Mouse (Mus musculus): Measurements from ENCODE around the gene Lipa. TPM values are rescaled to one million over a fixed set of nuclear protein-coding genes. Genes with fewer than 3 reads are reported as not detected.

The Lipa gene
- polyA plus RNA-seq, 1 experiment: 240 TPM

- Histone ChIP-seq H3K36me3 (ENCODE audit: control insufficient read depth, insufficient read depth, low read length) (peaks cover 6% of the 10 kb centered on the region), H3K27ac (ENCODE audit: insufficient read depth, low read depth, low read length) (no peak overlapping the region; the same call in 1 of the 2 replicates), H3K4me1 (ENCODE audit: control insufficient read depth, insufficient read depth, low read length) (peaks cover 4% of the 10 kb centered on the region; the same call in 1 of the 2 replicates), H3K27me3 (replicated peaks; ENCODE audit: control insufficient read depth, insufficient read depth, low read length) (no peaks in the 10 kb centered on the region), H3K4me3 (ENCODE audit: insufficient read depth, low read depth, low read length) (no peak overlapping the region)
- WGBS: 53% methylated on average over 1 of the region's 1 CpGs
- DNase-seq: peak; percentile 90
- TF ChIP-seq CTCF (conservative IDR thresholded peaks at IDR 0.05; ENCODE audit: insufficient read depth, insufficient read length, low read depth, low read length) (no peak), POLR2A (IDR thresholded peaks at IDR 0.05; ENCODE audit: low read depth, low read length) (no peak)
Measured at GRCm38 (mm10) chr19:34496353-34496752, 30.9 kb downstream of the Lipa start.

DNA sequence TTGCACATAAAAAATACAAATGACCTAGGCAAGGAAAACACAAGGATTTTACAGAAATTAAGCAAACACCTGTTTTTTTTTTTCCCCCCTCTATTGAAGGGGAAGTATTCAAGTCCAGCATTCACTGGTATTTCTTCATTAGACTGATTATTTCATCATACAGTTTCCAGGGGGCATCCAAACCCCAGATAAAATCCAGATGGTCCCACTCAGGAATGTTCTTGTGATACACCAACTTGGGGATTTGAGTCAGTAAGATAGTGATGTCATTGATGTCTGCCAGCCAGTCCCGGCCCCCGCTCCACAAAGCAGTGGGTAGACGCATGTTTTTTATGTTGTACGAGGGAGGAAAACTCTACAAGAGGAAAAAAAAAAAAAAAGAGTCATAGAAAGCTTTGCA lies 33.4 kb downstream of the Lipa start:
- H3K4me1 ChIP-seq (ENCODE audit: control insufficient read depth, insufficient read depth, low read length): peaks cover 4% of the 10 kb centered on the region; the same call in 1 of the 2 replicates
- H3K36me3 ChIP-seq (ENCODE audit: control insufficient read depth, insufficient read depth, low read length): peaks cover 5% of the 10 kb centered on the region
- TF ChIP-seq CTCF (conservative IDR thresholded peaks at IDR 0.05; ENCODE audit: insufficient read depth, insufficient read length, low read depth, low read length): no peak
- no peak for TF ChIP-seq POLR2A (IDR thresholded peaks at IDR 0.05; ENCODE audit: low read depth, low read length)
- WGBS: 95% methylated on average over 4 of the region's 4 CpGs
- no peak overlapping the region for H3K27ac ChIP-seq (ENCODE audit: insufficient read depth, low read depth, low read length)
- H3K27me3 ChIP-seq (replicated peaks; ENCODE audit: control insufficient read depth, insufficient read depth, low read length): no peaks in the 10 kb centered on the region
- DNase-seq: no peak
- H3K4me3 ChIP-seq (ENCODE audit: insufficient read depth, low read depth, low read length): no peak overlapping the region

DNA sequence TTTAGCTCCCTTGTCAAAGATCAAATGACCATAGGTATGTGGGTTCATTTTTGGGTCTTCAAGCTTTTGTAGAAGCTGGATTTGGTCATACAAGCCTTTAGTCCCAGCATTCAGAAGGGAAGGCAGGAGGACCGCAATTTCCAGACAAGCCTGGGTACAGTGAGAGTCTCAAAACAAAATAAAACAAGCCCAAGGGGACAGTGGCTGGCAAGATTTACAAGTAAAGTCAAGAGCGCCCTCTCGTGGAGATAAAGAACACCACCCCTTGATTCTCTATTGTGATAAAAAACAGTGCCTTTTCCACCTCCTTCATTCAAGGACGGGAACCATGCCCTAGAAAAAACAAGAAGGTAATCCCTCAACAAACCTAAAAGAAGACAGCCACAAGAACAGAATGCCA lies 43.7 kb downstream of the Lipa start:
- no peaks in the 10 kb centered on the region for H3K27me3 ChIP-seq (replicated peaks; ENCODE audit: control insufficient read depth, insufficient read depth, low read length)
- 6% methylated on average over 4 of the region's 4 CpGs for WGBS
- H3K4me1 ChIP-seq (ENCODE audit: control insufficient read depth, insufficient read depth, low read length): no peaks in the 10 kb centered on the region
- H3K27ac ChIP-seq (ENCODE audit: insufficient read depth, low read depth, low read length): no peak overlapping the region
- TF ChIP-seq POLR2A (IDR thresholded peaks at IDR 0.05; ENCODE audit: low read depth, low read length) (no peak), CTCF (conservative IDR thresholded peaks at IDR 0.05; ENCODE audit: insufficient read depth, insufficient read length, low read depth, low read length) (peak; percentile 38; the same call in 1 of the 2 replicates)
- peak; percentile 67 for DNase-seq
- no peak overlapping the region for H3K4me3 ChIP-seq (ENCODE audit: insufficient read depth, low read depth, low read length)
- H3K36me3 ChIP-seq (ENCODE audit: control insufficient read depth, insufficient read depth, low read length): no peaks in the 10 kb centered on the region

GRCm38 (mm10) chr19:34474991-34475971 lies 52.0 kb downstream of the Lipa start, which contains the start of gene Ch25h:
TSS of gene Ch25h (minus strand) at chr19:34475164.
- TF ChIP-seq CTCF (conservative IDR thresholded peaks at IDR 0.05; ENCODE audit: insufficient read depth, insufficient read length, low read depth, low read length): no peak
- peak; percentile 41 for TF ChIP-seq POLR2A (IDR thresholded peaks at IDR 0.05; ENCODE audit: low read depth, low read length)
- Histone ChIP-seq H3K36me3 (ENCODE audit: control insufficient read depth, insufficient read depth, low read length) (no peaks in the 10 kb centered on the region), H3K4me3 (ENCODE audit: insufficient read depth, low read depth, low read length) (peak within 1 kb of the TSS; percentile 62), H3K4me1 (ENCODE audit: control insufficient read depth, insufficient read depth, low read length) (no peaks in the 10 kb centered on the region), H3K27me3 (replicated peaks; ENCODE audit: control insufficient read depth, insufficient read depth, low read length) (no peaks in the 10 kb centered on the region), H3K27ac (ENCODE audit: insufficient read depth, low read depth, low read length) (peak within 1 kb of the TSS; percentile 61; the same call in 1 of the 2 replicates)
- WGBS: 3% methylated on average over 35 of the region's 35 CpGs
- peak; percentile 61 for DNase-seq

DNA sequence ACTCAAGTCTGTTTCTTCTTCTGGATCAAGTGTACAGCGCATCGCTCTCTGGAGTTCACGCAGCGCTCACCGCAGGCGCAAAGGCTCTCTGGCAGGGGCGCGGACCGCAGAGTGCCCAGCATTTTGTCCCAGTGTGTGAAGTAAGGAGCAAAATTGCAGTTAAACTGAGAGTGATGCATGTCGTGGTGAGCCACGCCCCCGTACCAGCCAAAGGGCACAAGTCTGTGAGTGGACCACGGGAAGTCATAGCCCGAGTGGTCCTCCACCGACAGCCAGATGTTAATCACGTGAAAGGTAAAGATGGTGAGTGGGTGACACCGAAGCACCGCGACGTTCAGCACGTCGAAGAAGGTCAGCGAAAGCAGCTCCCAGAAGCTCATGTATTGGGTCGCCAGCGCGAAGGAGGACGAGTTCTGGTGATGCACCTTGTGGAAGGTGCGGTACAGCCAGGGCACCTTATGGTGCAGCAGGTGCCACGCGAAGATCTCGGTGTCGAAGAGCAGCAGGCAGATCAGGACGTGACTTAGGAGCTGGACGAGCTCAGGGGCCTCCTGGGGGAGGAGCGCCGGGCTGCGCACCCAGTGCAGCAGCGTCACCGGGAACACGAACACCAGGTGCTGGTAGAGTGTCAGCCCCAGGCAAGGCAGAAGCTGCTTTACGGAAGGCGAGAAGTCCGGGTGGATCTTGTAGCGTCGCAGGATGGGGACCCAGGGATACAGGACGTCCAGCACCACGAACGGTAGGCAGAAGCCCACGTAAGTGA lies 52.9 kb downstream of the Lipa start:
- TF ChIP-seq CTCF (conservative IDR thresholded peaks at IDR 0.05; ENCODE audit: insufficient read depth, insufficient read length, low read depth, low read length) (no peak), POLR2A (IDR thresholded peaks at IDR 0.05; ENCODE audit: low read depth, low read length) (no peak)
- WGBS: 6% methylated on average over 49 of the region's 49 CpGs
- H3K27me3 ChIP-seq (replicated peaks; ENCODE audit: control insufficient read depth, insufficient read depth, low read length): no peaks in the 10 kb centered on the region
- H3K4me1 ChIP-seq (ENCODE audit: control insufficient read depth, insufficient read depth, low read length): no peaks in the 10 kb centered on the region
- H3K36me3 ChIP-seq (ENCODE audit: control insufficient read depth, insufficient read depth, low read length): no peaks in the 10 kb centered on the region
- H3K4me3 ChIP-seq (ENCODE audit: insufficient read depth, low read depth, low read length): peak overlapping the region; percentile 62
- peak overlapping the region; percentile 7; the same call in 1 of the 2 replicates for H3K27ac ChIP-seq (ENCODE audit: insufficient read depth, low read depth, low read length)
- no peak for DNase-seq

DNA sequence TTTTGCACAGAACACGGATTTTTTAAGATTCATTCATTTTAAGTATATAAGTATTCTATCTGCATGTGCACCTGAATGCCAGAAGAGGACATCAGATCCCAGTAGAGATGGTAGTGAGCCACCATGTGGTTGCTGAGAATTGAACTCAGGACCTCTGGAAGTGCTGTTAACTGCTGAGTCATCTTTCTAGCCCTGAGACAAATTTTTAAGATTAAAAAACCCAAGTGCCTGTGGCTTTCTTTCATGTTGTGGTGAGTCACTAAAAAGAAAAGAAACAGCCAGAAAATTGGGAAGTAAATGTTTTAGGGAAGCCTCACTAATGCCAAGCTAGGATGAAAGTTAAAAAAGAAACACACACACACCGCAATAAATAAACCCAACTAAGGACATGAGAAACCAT lies 55.6 kb downstream of the Lipa start:
- H3K4me1 ChIP-seq (ENCODE audit: control insufficient read depth, insufficient read depth, low read length): no peaks in the 10 kb centered on the region
- 93% methylated on average over 2 of the region's 2 CpGs for WGBS
- TF ChIP-seq POLR2A (IDR thresholded peaks at IDR 0.05; ENCODE audit: low read depth, low read length): no peak
- TF ChIP-seq CTCF (conservative IDR thresholded peaks at IDR 0.05; ENCODE audit: insufficient read depth, insufficient read length, low read depth, low read length): no peak
- no peak overlapping the region for H3K27ac ChIP-seq (ENCODE audit: insufficient read depth, low read depth, low read length)
- no peak for DNase-seq
- no peaks in the 10 kb centered on the region for H3K27me3 ChIP-seq (replicated peaks; ENCODE audit: control insufficient read depth, insufficient read depth, low read length)
- H3K4me3 ChIP-seq (ENCODE audit: insufficient read depth, low read depth, low read length): no peak overlapping the region
- H3K36me3 ChIP-seq (ENCODE audit: control insufficient read depth, insufficient read depth, low read length): no peaks in the 10 kb centered on the region

Measured in kidney, adult 2 months (tissue).